Mouse (Mus musculus) hindbrain, embryonic 12.5 days (tissue): ENCODE results near the gene Ogfod1. TPM values are rescaled to one million over a fixed set of nuclear protein-coding genes. Genes with fewer than 3 reads are reported as not detected.
"Not testable (repeated sequence)": the region's sequence is repeated elsewhere in the genome, so short reads cannot be mapped to it uniquely, and the experiment has no call there.

Experiments
- ATAC-seq: fragments of 200-750 bp; cut with Nextera tagmentation; 2 replicates; pipeline ENCODE4 v1.8.0; 2017; ENCODE audit warnings: moderate TSS enrichment; ENCODE audit not compliant: low FRiP score
- H3K27ac ChIP-seq: fragments of 300-500 bp; sonication (generic); 2 replicates; pipeline ENCODE4 v1.5.1; 2016; ENCODE audit warnings: mild to moderate bottlenecking
- H3K27me3 ChIP-seq: fragments of 300-500 bp; sonication (generic); 2 replicates; pipeline ENCODE4 v1.6.1; 2016; ENCODE audit warnings: mild to moderate bottlenecking
- H3K36me3 ChIP-seq: fragments of 300-500 bp; sonication (generic); 2 replicates; pipeline ENCODE4 v1.6.1; 2016; ENCODE audit warnings: mild to moderate bottlenecking
- H3K4me1 ChIP-seq: fragments of 300-500 bp; sonication (generic); 2 replicates; pipeline ENCODE4 v1.6.1; 2016
- H3K4me2 ChIP-seq: fragments of 300-500 bp; sonication (generic); replicated peaks from 2 replicates; pipeline ENCODE4 v1.6.1; 2016; ENCODE audit warnings: mild to moderate bottlenecking
- H3K4me3 ChIP-seq: fragments of 300-500 bp; sonication (generic); 2 replicates; pipeline ENCODE4 v1.5.1; 2016; ENCODE audit warnings: mild to moderate bottlenecking
- H3K9ac ChIP-seq: fragments of 300-500 bp; sonication (generic); 2 replicates; pipeline ENCODE4 v1.6.1; 2016; ENCODE audit warnings: mild to moderate bottlenecking, moderate library complexity
- H3K9me3 ChIP-seq: fragments of 300-500 bp; sonication (generic); replicated peaks from 2 replicates; pipeline ENCODE4 v1.6.1; 2016; ENCODE audit warnings: mild to moderate bottlenecking
- WGBS: fragments of 180-500 bp; shearing (Covaris S2); methylation state at CpG from one replicate; pipeline ENCODE4 v1.1.7; 2016; 5-methylcytosine and 5-hydroxymethylcytosine counted together
- polyA plus RNA-seq: library from polyadenylated mRNA; unstranded; fragments of >200 nt; fragmentation: Nextera tagmentation; extraction: Ambion mirVana; gene quantifications from 2 replicates; pipeline ENCODE4 v1.2.1, GENCODE M21; 2016

The Ogfod1 gene
- polyA plus RNA-seq, 1 experiment from 2014 or later = 14.6 TPM

GRCm38 (mm10) chr8:94033601-94034000 lies 3.4 kb upstream of the Ogfod1 start:
- 51% methylated on average over 3 of the region's 3 CpGs for WGBS
- ATAC-seq = no peak
- Histone ChIP-seq H3K27me3 (no peaks in the 10 kb centered on the region), H3K9me3 (no peaks in the 10 kb centered on the region), H3K9ac (no peak overlapping the region), H3K27ac (no peak overlapping the region), H3K4me2 (no peak overlapping the region), H3K4me3 (no peak overlapping the region), H3K4me1 (peaks cover 24% of the 10 kb centered on the region), H3K36me3 (peaks cover 22% of the 10 kb centered on the region)

- Histone ChIP-seq H3K27ac (no peak overlapping the region), H3K4me2 (peak overlapping the region; percentile 86), H3K9ac (peak overlapping the region; percentile 38; the same call in 1 of the 2 replicates), H3K9me3 (no peaks in the 10 kb centered on the region), H3K36me3 (peaks cover 10% of the 10 kb centered on the region), H3K27me3 (no peaks in the 10 kb centered on the region), H3K4me3 (peak overlapping the region; percentile 69), H3K4me1 (peaks cover 24% of the 10 kb centered on the region)
- no peak for ATAC-seq
- 69% methylated on average over 5 of the region's 5 CpGs for WGBS
Measured at GRCm38 (mm10) chr8:94035200-94035599, 1.8 kb upstream of the Ogfod1 start.

GRCm38 (mm10) chr8:94036541-94036940 lies 457 bp upstream of the Ogfod1 start:
- under 1% methylated on average over 27 of the region's 32 CpGs for WGBS
- ATAC-seq = peak; percentile 95
- H3K4me2 ChIP-seq = peak overlapping the region; percentile 86
- H3K4me3 ChIP-seq = peak overlapping the region; percentile 69
- H3K27me3 ChIP-seq, H3K9me3 ChIP-seq, H3K36me3 ChIP-seq: not testable (repeated sequence)
- peak overlapping the region; percentile 76 for H3K27ac ChIP-seq
- H3K9ac ChIP-seq = peak overlapping the region; percentile 68
- peaks cover 24% of the 10 kb centered on the region for H3K4me1 ChIP-seq

DNA sequence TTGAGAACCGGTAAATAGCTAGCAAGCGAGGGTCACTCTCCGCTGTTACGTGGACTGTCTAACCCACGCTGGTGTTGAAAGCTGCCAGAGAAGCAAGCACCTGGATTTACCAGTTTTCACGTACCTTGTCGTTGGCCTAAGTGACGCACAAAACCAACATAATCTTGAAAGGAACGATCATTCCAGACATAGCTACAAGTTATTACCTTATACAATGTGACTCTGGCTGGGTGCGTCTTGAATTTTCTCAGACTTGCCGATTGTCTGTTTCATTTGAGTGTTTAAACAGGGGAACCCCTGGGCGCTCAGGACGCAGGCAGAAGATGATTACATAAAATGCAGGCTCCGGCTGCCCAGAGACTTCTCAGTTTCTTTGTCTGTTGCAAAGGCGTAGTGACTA lies 808 bp downstream of the Ogfod1 start:
- Histone ChIP-seq H3K9me3 (no peaks in the 10 kb centered on the region), H3K4me1 (peaks cover 24% of the 10 kb centered on the region), H3K27me3 (no peaks in the 10 kb centered on the region), H3K36me3 (0 out of 2 replicates have a peak, but pooled peaks cover 4% of the 10 kb centered on the region), H3K27ac (no peak overlapping the region), H3K9ac (peak overlapping the region; percentile 70), H3K4me2 (peak overlapping the region; percentile 77), H3K4me3 (peak overlapping the region; percentile 69)
- WGBS = 11% methylated on average over 15 of the region's 15 CpGs
- no peak for ATAC-seq

DNA sequence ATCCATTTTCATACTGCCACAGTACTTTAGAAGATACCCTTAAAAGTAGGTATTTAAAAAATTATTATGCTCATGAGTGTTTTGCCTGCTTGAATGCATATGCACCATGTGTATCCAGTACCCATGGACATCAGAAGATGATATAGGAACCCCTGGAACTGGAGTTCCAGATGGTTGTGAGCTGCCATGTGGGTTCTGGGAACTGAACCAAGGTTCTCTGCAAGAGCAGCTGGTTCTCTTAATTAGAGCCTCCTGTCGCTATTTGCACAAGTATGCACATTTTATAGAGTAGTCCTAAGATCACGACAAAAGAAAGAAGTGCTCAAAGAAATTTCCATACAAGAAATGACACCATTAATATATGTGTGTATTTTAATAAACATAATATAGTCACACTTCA lies 10.8 kb downstream of the Ogfod1 start:
- ATAC-seq = no peak
- Histone ChIP-seq H3K4me3 (no peak overlapping the region), H3K4me1 (no peaks in the 10 kb centered on the region), H3K4me2 (no peak overlapping the region), H3K27ac (no peak overlapping the region), H3K9ac (no peak overlapping the region), H3K9me3 (no peaks in the 10 kb centered on the region), H3K36me3 (peaks cover 21% of the 10 kb centered on the region), H3K27me3 (no peaks in the 10 kb centered on the region)
- WGBS = 99% methylated on average over 2 of the region's 2 CpGs

DNA sequence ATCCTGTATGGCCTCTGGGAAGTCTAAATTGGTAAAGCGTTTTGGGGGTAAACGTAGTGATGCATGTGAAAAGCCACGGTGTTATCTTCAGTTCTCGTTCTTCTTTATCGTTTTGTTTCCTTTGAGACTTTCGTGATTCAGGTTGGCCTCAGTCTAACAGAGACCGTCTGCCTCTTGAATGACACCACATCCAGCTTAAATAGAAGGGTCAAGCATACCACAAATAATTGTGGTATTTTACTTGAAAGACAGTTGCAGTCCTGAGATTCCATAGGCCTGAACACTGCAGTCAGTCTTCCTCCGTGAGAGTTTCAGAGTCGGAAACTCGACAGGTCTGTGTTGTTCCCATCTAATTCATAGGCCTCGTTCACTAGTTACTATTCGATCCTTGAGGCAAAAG lies 15.7 kb downstream of the Ogfod1 start:
- H3K9ac ChIP-seq = no peak overlapping the region
- no peak for ATAC-seq
- H3K27me3 ChIP-seq = no peaks in the 10 kb centered on the region
- H3K4me3 ChIP-seq = no peak overlapping the region
- WGBS = 84% methylated on average over 12 of the region's 12 CpGs
- H3K4me1 ChIP-seq = no peaks in the 10 kb centered on the region
- no peaks in the 10 kb centered on the region for H3K9me3 ChIP-seq
- H3K27ac ChIP-seq = no peak overlapping the region
- peaks cover 35% of the 10 kb centered on the region for H3K36me3 ChIP-seq
- H3K4me2 ChIP-seq = no peak overlapping the region

GRCm38 (mm10) chr8:94057157-94057854 lies 20.3 kb downstream of the Ogfod1 start:
- ATAC-seq = no peak
- Histone ChIP-seq H3K4me2 (no peak overlapping the region), H3K4me1 (no peaks in the 10 kb centered on the region), H3K4me3 (no peak overlapping the region), H3K9ac (no peak overlapping the region), H3K27ac (no peak overlapping the region), H3K27me3 (no peaks in the 10 kb centered on the region), H3K9me3 (no peaks in the 10 kb centered on the region), H3K36me3 (peaks cover 52% of the 10 kb centered on the region)
- WGBS = 62% methylated on average over 6 of the region's 6 CpGs

GRCm38 (mm10) chr8:94066121-94066863 lies 29.3 kb downstream of the Ogfod1 start:
- H3K9ac ChIP-seq = no peak overlapping the region
- no peak overlapping the region for H3K4me2 ChIP-seq
- H3K36me3 ChIP-seq = peaks cover 46% of the 10 kb centered on the region
- peak overlapping the region; percentile 62 for H3K27ac ChIP-seq
- peaks cover 9% of the 10 kb centered on the region for H3K4me1 ChIP-seq
- H3K9me3 ChIP-seq = no peaks in the 10 kb centered on the region
- H3K27me3 ChIP-seq = no peaks in the 10 kb centered on the region
- 25% methylated on average over 11 of the region's 11 CpGs for WGBS
- peak; percentile 96 for ATAC-seq
- H3K4me3 ChIP-seq = no peak overlapping the region

GRCm38 (mm10) chr8:94068793-94069192 lies 31.8 kb downstream of the Ogfod1 start:
- H3K4me1 ChIP-seq = peaks cover 9% of the 10 kb centered on the region
- no peaks in the 10 kb centered on the region for H3K27me3 ChIP-seq
- no peak overlapping the region for H3K9ac ChIP-seq
- ATAC-seq = no peak
- no peak overlapping the region for H3K4me3 ChIP-seq
- H3K9me3 ChIP-seq = no peaks in the 10 kb centered on the region
- H3K27ac ChIP-seq = no peak overlapping the region
- H3K36me3 ChIP-seq = peaks cover 30% of the 10 kb centered on the region
- WGBS = 94% methylated on average over 7 of the region's 7 CpGs
- H3K4me2 ChIP-seq = no peak overlapping the region

DNA sequence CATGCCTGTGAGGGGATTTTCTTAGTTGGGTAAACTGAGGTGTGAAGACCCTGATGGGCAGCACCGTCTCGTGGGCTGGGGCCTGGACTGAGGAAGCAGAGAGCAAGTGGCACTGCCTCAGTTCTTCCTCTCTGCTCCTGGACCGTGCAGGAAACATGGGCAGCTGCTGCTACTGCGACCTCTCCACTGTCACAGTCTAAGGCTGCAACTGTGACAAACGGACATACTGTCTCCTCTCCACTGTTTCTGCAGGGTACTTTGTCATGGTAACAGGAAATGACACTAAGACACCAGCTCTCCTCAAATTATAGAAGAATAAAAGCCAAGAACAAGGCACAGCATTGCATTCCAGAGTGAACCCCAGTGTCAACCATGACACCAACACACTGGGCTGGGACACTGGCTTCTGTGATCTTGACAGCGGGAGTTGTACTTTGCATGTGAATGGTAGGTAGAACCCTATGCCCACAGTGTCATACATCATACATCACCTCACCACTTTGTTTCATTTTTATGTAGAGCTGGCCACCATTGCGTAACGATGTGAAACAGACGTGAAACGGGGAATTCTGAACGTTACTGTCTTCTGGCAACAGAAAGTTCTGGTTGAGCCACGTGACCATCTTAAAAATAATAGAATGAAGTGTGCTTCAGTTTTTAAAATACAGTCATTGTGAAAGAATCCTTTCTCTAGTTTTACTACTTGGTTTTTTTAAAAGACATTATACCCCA lies 39.6 kb downstream of the Ogfod1 start:
- H3K9ac ChIP-seq = no peak overlapping the region
- 72% methylated on average over 12 of the region's 12 CpGs for WGBS
- no peaks in the 10 kb centered on the region for H3K4me1 ChIP-seq
- ATAC-seq = no peak
- peaks cover 61% of the 10 kb centered on the region for H3K36me3 ChIP-seq
- H3K4me2 ChIP-seq = no peak overlapping the region
- no peak overlapping the region for H3K4me3 ChIP-seq
- H3K27me3 ChIP-seq = no peaks in the 10 kb centered on the region
- H3K9me3 ChIP-seq = no peaks in the 10 kb centered on the region
- H3K27ac ChIP-seq = no peak overlapping the region

DNA sequence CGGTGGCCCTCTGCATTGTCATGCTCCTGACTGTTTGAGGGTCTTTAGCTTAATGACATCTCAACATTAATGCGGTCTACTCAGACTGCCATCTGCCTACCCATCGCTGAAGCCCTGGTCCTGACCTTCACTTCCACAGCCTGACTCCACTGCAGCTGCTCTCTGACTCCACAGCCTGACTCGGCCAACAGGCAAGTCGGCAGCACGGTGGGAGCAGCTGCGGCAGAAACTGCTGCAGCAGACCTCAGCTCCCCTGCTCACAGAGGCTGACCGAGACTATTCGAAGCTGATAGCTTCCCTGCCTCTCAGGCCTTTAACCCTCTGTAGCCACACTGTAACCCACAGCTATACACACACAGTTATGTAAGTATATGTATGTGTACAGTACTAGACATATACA lies 51.0 kb downstream of the Ogfod1 start:
- Histone ChIP-seq H3K9ac (no peak overlapping the region), H3K4me3 (no peak overlapping the region), H3K27ac (no peak overlapping the region), H3K4me1 (no peaks in the 10 kb centered on the region), H3K4me2 (no peak overlapping the region), H3K9me3 (no peaks in the 10 kb centered on the region), H3K27me3 (no peaks in the 10 kb centered on the region), H3K36me3 (peaks cover 23% of the 10 kb centered on the region)
- ATAC-seq = no peak
- 80% methylated on average over 9 of the region's 9 CpGs for WGBS

DNA sequence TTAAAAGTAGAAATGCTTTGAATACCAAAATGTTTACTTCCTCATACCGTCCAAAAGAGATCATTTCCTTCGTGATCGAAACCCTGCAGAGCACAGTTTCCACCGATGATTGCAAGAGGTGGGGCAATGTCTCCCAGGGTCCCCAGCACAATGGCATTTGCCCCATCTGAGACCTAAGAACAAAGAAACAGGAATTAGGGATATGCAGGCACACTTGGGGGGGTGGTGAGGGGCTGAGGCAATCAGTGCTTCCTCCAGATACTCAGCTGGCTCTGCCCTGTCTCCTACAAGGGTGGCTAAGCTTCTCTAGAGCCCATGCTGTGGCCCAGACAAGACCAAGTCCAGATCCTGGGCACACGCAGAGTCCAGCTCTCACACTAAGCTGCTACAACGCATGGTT lies 52.7 kb downstream of the Ogfod1 start:
- no peaks in the 10 kb centered on the region for H3K4me1 ChIP-seq
- no peak overlapping the region for H3K27ac ChIP-seq
- peaks cover 23% of the 10 kb centered on the region for H3K36me3 ChIP-seq
- H3K4me2 ChIP-seq = no peak overlapping the region
- 65% methylated on average over 6 of the region's 6 CpGs for WGBS
- no peak overlapping the region for H3K9ac ChIP-seq
- H3K27me3 ChIP-seq = no peaks in the 10 kb centered on the region
- no peak for ATAC-seq
- H3K9me3 ChIP-seq = no peaks in the 10 kb centered on the region
- no peak overlapping the region for H3K4me3 ChIP-seq
